Mouse (Mus musculus) kidney, embryonic 15.5 days (tissue): ENCODE data around the gene Tdrd5. TPM values are rescaled to one million over a fixed set of nuclear protein-coding genes. Genes with fewer than 3 reads are reported as not detected.
A peak's percentile ranks its signal among the peaks of the same experiment; 100 is the strongest.
"Not testable (repeated sequence)": the region's sequence is repeated elsewhere in the genome, so short reads cannot be mapped to it uniquely, and the experiment has no call there.

ENCODE experiments used
- ATAC-seq: fragments of 200-750 bp; cut with Nextera tagmentation; replicated peaks from 2 replicates; pipeline ENCODE4 v1.8.0; 2017; ENCODE audit warnings: moderate TSS enrichment; ENCODE audit not compliant: low FRiP score
- H3K27ac ChIP-seq: fragments of 300-500 bp; sonication (generic); 2 replicates; pipeline ENCODE4 v1.5.1; 2015; ENCODE audit warnings: mild to moderate bottlenecking, inconsistent platforms
- H3K27me3 ChIP-seq: fragments of 300-500 bp; sonication (generic); 2 replicates; pipeline ENCODE4 v1.6.1; 2015; ENCODE audit warnings: inconsistent platforms
- H3K36me3 ChIP-seq: fragments of 300-500 bp; sonication (generic); 2 replicates; pipeline ENCODE4 v1.6.1; 2015; ENCODE audit warnings: inconsistent platforms
- H3K4me1 ChIP-seq: fragments of 300-500 bp; sonication (generic); 2 replicates; pipeline ENCODE4 v1.6.1; 2015; ENCODE audit warnings: inconsistent platforms
- H3K4me2 ChIP-seq: fragments of 300-500 bp; sonication (generic); 2 replicates; pipeline ENCODE4 v1.6.1; 2015; ENCODE audit warnings: moderate library complexity, mild to moderate bottlenecking, inconsistent platforms
- H3K4me3 ChIP-seq: fragments of 300-500 bp; sonication (generic); replicated peaks from 2 replicates; pipeline ENCODE4 v1.5.1; 2015; ENCODE audit warnings: mild to moderate bottlenecking, inconsistent platforms
- H3K9ac ChIP-seq: fragments of 300-500 bp; sonication (generic); 2 replicates; pipeline ENCODE4 v1.6.1; 2015; ENCODE audit warnings: mild to moderate bottlenecking, inconsistent platforms
- H3K9me3 ChIP-seq: fragments of 300-500 bp; sonication (generic); replicated peaks from 2 replicates; pipeline ENCODE4 v1.6.1; 2016; ENCODE audit warnings: inconsistent platforms
- WGBS: fragments of 180-500 bp; shearing (Covaris S2); methylation state at CpG from one replicate; pipeline ENCODE4 v1.1.7; 2015; ENCODE audit warnings: mixed read lengths; 5-methylcytosine and 5-hydroxymethylcytosine counted together
- polyA plus RNA-seq: library from polyadenylated mRNA; unstranded; fragments of >200 nt; fragmentation: Nextera tagmentation; extraction: Ambion mirVana; gene quantifications from 2 replicates; pipeline ENCODE4 v1.2.1, GENCODE M21; 2015

Tdrd5 gene
- polyA plus RNA-seq, result 2.8 and 2.9 TPM in 2 replicates

- H3K4me3 ChIP-seq, result peak within 1 kb of the TSS; percentile 63
- H3K27me3 ChIP-seq, result peaks cover 62% of the 10 kb centered on the region
- under 1% methylated on average over 71 of the region's 85 CpGs for WGBS
- no peaks in the 10 kb centered on the region for H3K9me3 ChIP-seq
- H3K27ac ChIP-seq, result no peak within 1 kb of the TSS
- no peaks in the 10 kb centered on the region for H3K36me3 ChIP-seq
- peak; percentile 88 for ATAC-seq
- H3K4me1 ChIP-seq, result peaks cover 10% of the 10 kb centered on the region; the same call in 1 of the 2 replicates
- peak within 1 kb of the TSS; percentile 44; the same call in 1 of the 2 replicates for H3K9ac ChIP-seq
- peak within 1 kb of the TSS; percentile 92 for H3K4me2 ChIP-seq
These were observed at the start of gene Tdrd5 for GRCm38 (mm10) chr1:156302911-156303749. Gene Tdrd5 (minus strand): TSS chr1:156303664.

GRCm38 (mm10) chr1:156352466-156352865 lies 49.0 kb upstream of the Tdrd5 start:
- WGBS, result 75% methylated on average over 2 of the region's 2 CpGs
- no peak overlapping the region for H3K27ac ChIP-seq
- no peak for ATAC-seq

GRCm38 (mm10) chr1:156350441-156350840 lies 47.0 kb upstream of the Tdrd5 start:
- WGBS, result 86% methylated on average over 4 of the region's 4 CpGs
- Histone ChIP-seq H3K4me3 (no peak overlapping the region), H3K27ac (no peak overlapping the region), H3K9me3 (no peaks in the 10 kb centered on the region), H3K36me3 (no peaks in the 10 kb centered on the region), H3K4me2 (no peak overlapping the region), H3K4me1 (no peaks in the 10 kb centered on the region), H3K27me3 (no peaks in the 10 kb centered on the region), H3K9ac (no peak overlapping the region)
- ATAC-seq, result no peak

More at GRCm38 (mm10) chr1:156352466-156352865, 49.0 kb upstream of the Tdrd5 start:
- Histone ChIP-seq H3K27me3 (no peaks in the 10 kb centered on the region), H3K4me2 (no peak overlapping the region), H3K9ac (no peak overlapping the region), H3K4me1 (no peaks in the 10 kb centered on the region), H3K4me3 (no peak overlapping the region), H3K9me3 (no peaks in the 10 kb centered on the region), H3K36me3 (no peaks in the 10 kb centered on the region)

- 82% methylated on average over 4 of the region's 4 CpGs for WGBS
These were observed 45.6 kb upstream of the Tdrd5 start for GRCm38 (mm10) chr1:156349031-156349430.

GRCm38 (mm10) chr1:156345633-156346032 lies 42.2 kb upstream of the Tdrd5 start:
- Histone ChIP-seq H3K9ac (no peak overlapping the region), H3K27ac (no peak overlapping the region), H3K4me1 (no peaks in the 10 kb centered on the region), H3K4me2 (no peak overlapping the region), H3K27me3 (no peaks in the 10 kb centered on the region), H3K4me3 (no peak overlapping the region), H3K36me3 (no peaks in the 10 kb centered on the region), H3K9me3 (no peaks in the 10 kb centered on the region)
- 91% methylated on average over 4 of the region's 4 CpGs for WGBS
- no peak for ATAC-seq

More at GRCm38 (mm10) chr1:156349031-156349430, 45.6 kb upstream of the Tdrd5 start:
- H3K27ac ChIP-seq, result no peak overlapping the region
- no peak overlapping the region for H3K4me3 ChIP-seq
- no peaks in the 10 kb centered on the region for H3K9me3 ChIP-seq
- no peak overlapping the region for H3K9ac ChIP-seq
- H3K4me2 ChIP-seq, result no peak overlapping the region
- H3K36me3 ChIP-seq, result no peaks in the 10 kb centered on the region
- no peak for ATAC-seq
- H3K4me1 ChIP-seq, result no peaks in the 10 kb centered on the region
- H3K27me3 ChIP-seq, result no peaks in the 10 kb centered on the region

GRCm38 (mm10) chr1:156344433-156344832 lies 41.0 kb upstream of the Tdrd5 start:
- Histone ChIP-seq H3K36me3 (no peaks in the 10 kb centered on the region), H3K4me2 (no peak overlapping the region), H3K4me1 (no peaks in the 10 kb centered on the region), H3K4me3 (no peak overlapping the region), H3K27ac (no peak overlapping the region), H3K9me3 (no peaks in the 10 kb centered on the region), H3K27me3 (no peaks in the 10 kb centered on the region), H3K9ac (no peak overlapping the region)
- ATAC-seq, result no peak
- 75% methylated on average over 4 of the region's 4 CpGs for WGBS

GRCm38 (mm10) chr1:156340847-156341246 lies 37.4 kb upstream of the Tdrd5 start:
- ATAC-seq, result no peak
- WGBS, result 75% methylated on average over 4 of the region's 4 CpGs

GRCm38 (mm10) chr1:156323126-156323525 lies 19.7 kb upstream of the Tdrd5 start:
- Histone ChIP-seq H3K4me2 (no peak overlapping the region), H3K27me3 (no peaks in the 10 kb centered on the region), H3K36me3 (no peaks in the 10 kb centered on the region), H3K4me1 (no peaks in the 10 kb centered on the region), H3K9ac (no peak overlapping the region), H3K9me3 (no peaks in the 10 kb centered on the region), H3K27ac (no peak overlapping the region), H3K4me3 (no peak overlapping the region)
- no peak for ATAC-seq
- 81% methylated on average over 9 of the region's 9 CpGs for WGBS

More at GRCm38 (mm10) chr1:156340847-156341246, 37.4 kb upstream of the Tdrd5 start:
- H3K9ac ChIP-seq, result no peak overlapping the region
- H3K27ac ChIP-seq, result no peak overlapping the region
- H3K4me1 ChIP-seq, result no peaks in the 10 kb centered on the region
- H3K36me3 ChIP-seq, result no peaks in the 10 kb centered on the region
- H3K9me3 ChIP-seq, result no peaks in the 10 kb centered on the region
- H3K4me2 ChIP-seq, result no peak overlapping the region
- no peak overlapping the region for H3K4me3 ChIP-seq
- no peaks in the 10 kb centered on the region for H3K27me3 ChIP-seq

GRCm38 (mm10) chr1:156310630-156311029 lies 7.2 kb upstream of the Tdrd5 start, which contains the start of gene Nphs2:
Gene Nphs2 (plus strand): TSS chr1:156310727.
- H3K4me2 ChIP-seq, result peak within 1 kb of the TSS; percentile 53
- H3K4me3 ChIP-seq, result peak within 1 kb of the TSS; percentile 33
- WGBS, result 2% methylated on average over 29 of the region's 29 CpGs
- no peak within 1 kb of the TSS for H3K9ac ChIP-seq
- H3K4me1 ChIP-seq, result peaks cover 6% of the 10 kb centered on the region
- ATAC-seq, result peak; percentile 43; the same call in 1 of the 2 replicates
- H3K36me3 ChIP-seq, result no peaks in the 10 kb centered on the region
- peaks cover 62% of the 10 kb centered on the region for H3K27me3 ChIP-seq
- no peaks in the 10 kb centered on the region for H3K9me3 ChIP-seq
- no peak within 1 kb of the TSS for H3K27ac ChIP-seq

- peaks cover 82% of the 10 kb centered on the region for H3K27me3 ChIP-seq
- no peak overlapping the region for H3K4me3 ChIP-seq
- WGBS, result 62% methylated on average over 1 of the region's 1 CpGs
- ATAC-seq, result no peak
- no peaks in the 10 kb centered on the region for H3K9me3 ChIP-seq
- H3K4me1 ChIP-seq, result peaks cover 8% of the 10 kb centered on the region
- no peak overlapping the region for H3K27ac ChIP-seq
- no peak overlapping the region for H3K9ac ChIP-seq
- no peak overlapping the region for H3K4me2 ChIP-seq
- no peaks in the 10 kb centered on the region for H3K36me3 ChIP-seq
These were observed 5.1 kb upstream of the Tdrd5 start for GRCm38 (mm10) chr1:156308595-156308994.

GRCm38 (mm10) chr1:156290016-156290415 lies 13.4 kb downstream of the Tdrd5 start:
- 93% methylated on average over 6 of the region's 6 CpGs for whole genome bisulfite sequencing
- Histone ChIP-seq H3K27ac (no peak overlapping the region), H3K4me2 (no peak overlapping the region), H3K9ac (no peak overlapping the region), H3K36me3 (no peaks in the 10 kb centered on the region), H3K4me1 (no peaks in the 10 kb centered on the region), H3K27me3 (no peaks in the 10 kb centered on the region), H3K9me3 (no peaks in the 10 kb centered on the region), H3K4me3 (no peak overlapping the region)
- ATAC-seq, result no peak

- not testable (repeated sequence) for H3K4me1 ChIP-seq, H3K4me3 ChIP-seq, H3K36me3 ChIP-seq, ATAC-seq, H3K9ac ChIP-seq, H3K9me3 ChIP-seq, H3K27ac ChIP-seq, H3K4me2 ChIP-seq, H3K27me3 ChIP-seq
- WGBS, result 74% methylated on average over 10 of the region's 10 CpGs
These were observed 14.3 kb downstream of the Tdrd5 start for GRCm38 (mm10) chr1:156289222-156289587.
